Mouse (Mus musculus): ENCODE measurements at regions not wholly inside any gene's neighbourhood (a gene's known extent, or its start where the extent isn't known, plus 50 kb on each side); places are given as distances from the start of the nearest gene placed in this dataset.
"Not testable (repeated sequence)": the region's sequence is repeated elsewhere in the genome, so short reads cannot be mapped to it uniquely, and the experiment has no call there.

- CTCF ChIA-PET, result no interaction called here
- POLR2A ChIA-PET, result no interaction called here
Observed at GRCm38 (mm10) chr12:117365876-117366275, 150.4 kb upstream of the Rapgef5 start.

- ChIA-PET POLR2A (interaction anchor here in 2 of 4 experiments (0.5 to 0.7 kb wide), 2 partner anchors 23 to 215 kb away, joined by 4 to 6 read pairs; no protein-coding TSS in a partner anchor), CTCF (interaction anchor here in 1 of 4 experiments (0.6 to 0.7 kb wide), 2 partner anchors 69 to 270 kb away, joined by 3 read pairs; no protein-coding TSS in a partner anchor)
Observed at GRCm38 (mm10) chr12:117378297-117378887, 137.9 kb upstream of the Rapgef5 start.

- ChIA-PET POLR2A (interaction anchor here in 2 of 4 experiments (0.6 kb wide), 2 partner anchors 44 to 46 kb away, joined by 3 to 9 read pairs; no protein-coding TSS in a partner anchor), CTCF (interaction anchor here in 1 of 4 experiments (0.6 kb wide), 1 partner anchor 726 kb away, joined by 3 read pairs; no protein-coding TSS in a partner anchor)
Observed at GRCm38 (mm10) chr12:117379103-117379850, 137.0 kb upstream of the Rapgef5 start.

GRCm38 (mm10) chr12:117380836-117381235 is 135.4 kb upstream of the Rapgef5 start:
- ChIA-PET POLR2A (no interaction called here), CTCF (interaction anchor here in 1 of 4 experiments (2.0 kb wide), 1 partner anchor 384 kb away, joined by 5 read pairs; no protein-coding TSS in a partner anchor)

- POLR2A ChIA-PET, result not testable (repeated sequence)
Observed at GRCm38 (mm10) chr12:117382727-117383126, 133.6 kb upstream of the Rapgef5 start.

GRCm38 (mm10) chr12:117385072-117385666 is 131.1 kb upstream of the Rapgef5 start:
- ChIA-PET POLR2A (interaction anchor here in 2 of 4 experiments (0.6 to 0.7 kb wide), 2 partner anchors 10 to 136 kb away, joined by 3 read pairs; no protein-coding TSS in a partner anchor), CTCF (interaction anchor here (0.5 to 3.1 kb wide), 23 partner anchors 12 to 1402 kb away, joined by 3 to 19 read pairs (median 4); no protein-coding TSS in a partner anchor)

More at GRCm38 (mm10) chr12:117382727-117383126, 133.6 kb upstream of the Rapgef5 start:
- CTCF ChIA-PET, result interaction anchor here in 1 of 4 experiments (2.0 kb wide), 1 partner anchor 382 kb away, joined by 5 read pairs; no protein-coding TSS in a partner anchor

- CTCF ChIA-PET, result interaction anchor here (0.6 to 3.1 kb wide), 18 partner anchors 13 to 514 kb away, joined by 3 to 19 read pairs (median 6); no protein-coding TSS in a partner anchor
- POLR2A ChIA-PET, result interaction anchor here in 1 of 4 experiments (0.7 kb wide), 1 partner anchor 11 kb away, joined by 3 read pairs; no protein-coding TSS in a partner anchor
Observed at GRCm38 (mm10) chr12:117385697-117386096, 130.6 kb upstream of the Rapgef5 start.

GRCm38 (mm10) chr12:117386957-117387356 is 129.3 kb upstream of the Rapgef5 start:
- ChIA-PET POLR2A (interaction anchor here in 1 of 4 experiments (0.6 kb wide), 1 partner anchor 344 kb away, joined by 3 read pairs; no protein-coding TSS in a partner anchor), CTCF (interaction anchor here in 2 of 4 experiments (1.1 to 3.1 kb wide), 8 partner anchors 17 to 456 kb away, joined by 3 to 19 read pairs (median 6); no protein-coding TSS in a partner anchor)

- ChIA-PET POLR2A (interaction anchor here in 2 of 4 experiments (0.6 kb wide), 2 partner anchors 79 to 857 kb away, joined by 4 to 6 read pairs; no protein-coding TSS in a partner anchor), CTCF (interaction anchor here in 2 of 4 experiments (0.6 kb wide), 2 partner anchors 14 to 357 kb away, joined by 4 to 9 read pairs; no protein-coding TSS in a partner anchor)
Observed at GRCm38 (mm10) chr12:117389516-117390347, 126.5 kb upstream of the Rapgef5 start.

GRCm38 (mm10) chr12:117397512-117397911 is 118.8 kb upstream of the Rapgef5 start:
- ChIA-PET POLR2A (interaction anchor here in 1 of 4 experiments (0.9 kb wide), 1 partner anchor 215 kb away, joined by 3 read pairs; no protein-coding TSS in a partner anchor), CTCF (interaction anchor here in 1 of 4 experiments (0.6 kb wide), 1 partner anchor 341 kb away, joined by 3 read pairs; no protein-coding TSS in a partner anchor)

- ChIA-PET CTCF (interaction anchor here (0.8 to 2.2 kb wide), 13 partner anchors 14 to 369 kb away, joined by 3 to 20 read pairs (median 4); no protein-coding TSS in a partner anchor), POLR2A (no interaction called here)
Observed at GRCm38 (mm10) chr12:117403513-117404156, 112.6 kb upstream of the Rapgef5 start.

- POLR2A ChIA-PET, result no interaction called here
- CTCF ChIA-PET, result interaction anchor here (0.7 to 2.2 kb wide), 14 partner anchors 15 to 368 kb away, joined by 3 to 20 read pairs (median 4); no protein-coding TSS in a partner anchor
Observed at GRCm38 (mm10) chr12:117404157-117404752, 112.0 kb upstream of the Rapgef5 start.

- ChIA-PET POLR2A (no interaction called here), CTCF (no interaction called here)
Observed at GRCm38 (mm10) chr12:117406832-117407231, 109.4 kb upstream of the Rapgef5 start.

- ChIA-PET POLR2A (interaction anchor here in 1 of 4 experiments (1.4 kb wide), 1 partner anchor 37 kb away, joined by 7 read pairs; no protein-coding TSS in a partner anchor), CTCF (no interaction called here)
Observed at GRCm38 (mm10) chr12:117410604-117411003, 105.7 kb upstream of the Rapgef5 start.

GRCm38 (mm10) chr12:117412257-117412656 is 104.0 kb upstream of the Rapgef5 start:
- POLR2A ChIA-PET, result no interaction called here
- CTCF ChIA-PET, result no interaction called here

GRCm38 (mm10) chr12:117412779-117413505 is 103.3 kb upstream of the Rapgef5 start:
- POLR2A ChIA-PET, result no interaction called here
- CTCF ChIA-PET, result interaction anchor here in 1 of 4 experiments (1.2 kb wide), 1 partner anchor 170 kb away, joined by 3 read pairs; no protein-coding TSS in a partner anchor

Data from embryonic stem cell, embryonic (primary cell).